Mouse (Mus musculus) intestine, embryonic 15.5 days (tissue): ENCODE measurements around the gene Tap1. TPM values are rescaled to one million over a fixed set of nuclear protein-coding genes. Genes with fewer than 3 reads are reported as not detected.
"Not testable (repeated sequence)": the region's sequence is repeated elsewhere in the genome, so short reads cannot be mapped to it uniquely, and the experiment has no call there.

Source experiments
- ATAC-seq: fragments of 200-750 bp; cut with Nextera tagmentation; 2 replicates; pipeline ENCODE4 v1.8.0; 2017; ENCODE audit warnings: moderate TSS enrichment, moderate library complexity
- H3K27ac ChIP-seq: fragments of 300-500 bp; sonication (generic); 2 replicates; pipeline ENCODE4 v1.5.1; 2015; ENCODE audit warnings: mild to moderate bottlenecking, inconsistent platforms
- H3K27me3 ChIP-seq: fragments of 300-500 bp; sonication (generic); replicated peaks from 2 replicates; pipeline ENCODE4 v1.6.1; 2015; ENCODE audit warnings: inconsistent platforms
- H3K36me3 ChIP-seq: fragments of 300-500 bp; sonication (generic); 2 replicates; pipeline ENCODE4 v1.6.1; 2015; ENCODE audit warnings: inconsistent platforms
- H3K4me1 ChIP-seq: fragments of 300-500 bp; sonication (generic); replicated peaks from 2 replicates; pipeline ENCODE4 v1.6.1; 2015; ENCODE audit warnings: inconsistent platforms
- H3K4me2 ChIP-seq: fragments of 300-500 bp; sonication (generic); replicated peaks from 2 replicates; pipeline ENCODE4 v1.6.1; 2015; ENCODE audit warnings: mild to moderate bottlenecking, inconsistent platforms
- H3K4me3 ChIP-seq: fragments of 300-500 bp; sonication (generic); replicated peaks from 2 replicates; pipeline ENCODE4 v1.5.1; 2015; ENCODE audit warnings: inconsistent platforms
- H3K9ac ChIP-seq: fragments of 300-500 bp; sonication (generic); 2 replicates; pipeline ENCODE4 v1.6.1; 2015; ENCODE audit warnings: inconsistent platforms
- H3K9me3 ChIP-seq: fragments of 300-500 bp; sonication (generic); 2 replicates; pipeline ENCODE4 v1.6.1; 2016; ENCODE audit warnings: inconsistent platforms
- WGBS: fragments of 180-500 bp; shearing (Covaris S2); methylation state at CpG from one replicate; pipeline ENCODE4 v1.1.7; 2015; 5-methylcytosine and 5-hydroxymethylcytosine counted together
- polyA plus RNA-seq: library from polyadenylated mRNA; unstranded; fragments of >200 nt; fragmentation: Nextera tagmentation; extraction: Ambion mirVana; gene quantifications from 2 replicates; pipeline ENCODE4 v1.2.1, GENCODE M21; 2015

The Tap1 gene
- polyA plus RNA-seq, 1 experiment from 2014 or later, result 6.9 TPM

DNA sequence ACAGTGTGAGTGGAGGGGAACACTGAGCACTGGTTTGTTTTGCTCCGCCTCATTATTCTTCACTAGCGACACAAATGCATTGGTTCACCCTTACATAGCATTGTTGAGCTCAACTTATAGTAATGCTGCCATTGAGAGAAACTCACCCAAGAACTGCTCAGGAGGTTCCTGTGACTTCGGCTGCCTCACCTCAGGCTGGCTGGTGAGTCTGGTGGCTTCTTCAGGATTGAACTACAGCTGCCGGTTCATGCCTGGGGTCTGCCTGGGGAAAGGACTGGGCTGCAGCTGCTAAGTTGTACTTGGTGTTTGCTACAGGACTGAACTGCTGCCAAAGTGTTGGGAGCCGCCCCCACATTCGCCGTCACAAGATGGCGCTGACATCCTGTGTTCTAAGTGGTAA is 38.1 kb downstream of the Tap1 start:
- Histone ChIP-seq H3K9me3 (0 out of 2 replicates have a peak, but pooled peaks cover 3% of the 10 kb centered on the region), H3K4me2 (no peak overlapping the region), H3K4me1 (no peaks in the 10 kb centered on the region), H3K36me3 (no peaks in the 10 kb centered on the region), H3K4me3 (no peak overlapping the region), H3K9ac (no peak overlapping the region), H3K27ac (no peak overlapping the region), H3K27me3 (no peaks in the 10 kb centered on the region)
- ATAC-seq, result no peak
- WGBS, result 97% methylated on average over 8 of the region's 8 CpGs

- H3K9ac ChIP-seq, H3K9me3 ChIP-seq, ATAC-seq, H3K4me2 ChIP-seq, H3K4me3 ChIP-seq, H3K27me3 ChIP-seq, H3K4me1 ChIP-seq, H3K27ac ChIP-seq, H3K36me3 ChIP-seq: not testable (repeated sequence)
- 96% methylated on average over 16 of the region's 23 CpGs for WGBS
Measured at GRCm38 (mm10) chr17:34225911-34226310, 38.6 kb downstream of the Tap1 start.

- H3K4me2 ChIP-seq, H3K27ac ChIP-seq, ATAC-seq, H3K4me1 ChIP-seq, H3K4me3 ChIP-seq, H3K9me3 ChIP-seq, H3K27me3 ChIP-seq, H3K9ac ChIP-seq, H3K36me3 ChIP-seq: not testable (repeated sequence)
- WGBS, result 95% methylated on average over 9 of the region's 9 CpGs
Measured at GRCm38 (mm10) chr17:34230971-34231370, 43.6 kb downstream of the Tap1 start.

DNA sequence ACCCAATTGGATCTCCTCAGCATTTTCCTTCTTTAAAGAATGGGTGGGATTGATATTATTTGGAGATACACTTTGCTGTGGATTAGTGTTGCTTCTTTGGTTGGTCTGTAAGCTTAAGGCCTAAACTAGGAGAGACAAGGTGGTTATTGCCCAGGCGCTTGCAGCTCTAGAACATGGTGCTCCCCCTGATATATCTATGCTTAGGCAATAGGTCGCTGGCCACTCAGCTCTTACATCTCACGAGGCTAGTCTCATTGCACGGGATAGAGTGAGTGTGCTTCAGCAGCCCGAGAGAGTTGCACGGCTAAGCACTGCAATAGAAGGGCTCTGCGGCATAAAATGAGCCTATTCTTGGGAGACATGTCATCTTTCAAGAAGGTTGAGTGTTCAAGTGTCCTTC is 44.7 kb downstream of the Tap1 start:
- not testable (repeated sequence) for H3K9me3 ChIP-seq, H3K4me2 ChIP-seq, H3K27me3 ChIP-seq, H3K27ac ChIP-seq, H3K9ac ChIP-seq, H3K4me3 ChIP-seq, H3K4me1 ChIP-seq, H3K36me3 ChIP-seq, ATAC-seq
- WGBS, result 91% methylated on average over 7 of the region's 7 CpGs

GRCm38 (mm10) chr17:34234926-34235325 is 47.6 kb downstream of the Tap1 start:
- Histone ChIP-seq H3K36me3 (no peaks in the 10 kb centered on the region), H3K4me2 (no peak overlapping the region), H3K9me3 (no peaks in the 10 kb centered on the region), H3K27me3 (no peaks in the 10 kb centered on the region), H3K4me3 (no peak overlapping the region), H3K27ac (no peak overlapping the region), H3K4me1 (no peaks in the 10 kb centered on the region), H3K9ac (no peak overlapping the region)
- WGBS, result 38% methylated on average over 9 of the region's 9 CpGs
- no peak; the same call in 1 of the 2 replicates for ATAC-seq

GRCm38 (mm10) chr17:34236691-34237090 is 49.3 kb downstream of the Tap1 start:
- H3K9me3 ChIP-seq, result no peaks in the 10 kb centered on the region
- WGBS, result 77% methylated on average over 5 of the region's 5 CpGs
- no peak overlapping the region for H3K27ac ChIP-seq
- H3K9ac ChIP-seq, result no peak overlapping the region
- no peaks in the 10 kb centered on the region for H3K27me3 ChIP-seq
- H3K36me3 ChIP-seq, result no peaks in the 10 kb centered on the region
- no peak for ATAC-seq
- H3K4me3 ChIP-seq, result no peak overlapping the region
- H3K4me2 ChIP-seq, result no peak overlapping the region
- no peaks in the 10 kb centered on the region for H3K4me1 ChIP-seq

DNA sequence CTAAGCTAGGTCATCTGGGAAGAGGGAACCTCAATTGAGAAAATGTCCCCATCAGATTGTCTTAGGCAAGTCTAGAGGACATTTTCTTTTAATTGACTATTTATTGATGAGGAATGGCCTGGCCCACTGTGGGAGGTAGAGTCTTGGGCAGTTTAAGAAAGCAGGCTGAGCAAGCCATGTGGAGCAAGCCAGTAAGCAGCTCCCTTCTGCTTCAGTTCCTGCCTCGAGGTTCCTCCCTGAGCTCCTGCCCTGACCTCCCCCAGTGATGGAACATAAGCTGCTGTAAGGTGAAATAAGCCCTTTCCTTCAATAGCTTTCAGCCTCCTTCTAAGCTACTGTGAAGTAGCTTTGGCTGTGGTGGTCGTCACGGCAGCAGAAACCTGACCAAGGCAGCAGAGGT is 50.4 kb downstream of the Tap1 start:
- no peaks in the 10 kb centered on the region for H3K4me1 ChIP-seq
- H3K9me3 ChIP-seq, result no peaks in the 10 kb centered on the region
- H3K27me3 ChIP-seq, result no peaks in the 10 kb centered on the region
- 75% methylated on average over 3 of the region's 3 CpGs for WGBS
- no peak overlapping the region for H3K27ac ChIP-seq
- H3K4me3 ChIP-seq, result no peak overlapping the region
- no peaks in the 10 kb centered on the region for H3K36me3 ChIP-seq
- H3K4me2 ChIP-seq, result no peak overlapping the region
- no peak overlapping the region for H3K9ac ChIP-seq
- no peak for ATAC-seq

- H3K36me3 ChIP-seq, result no peaks in the 10 kb centered on the region
- H3K9me3 ChIP-seq, result no peaks in the 10 kb centered on the region
- 64% methylated on average over 3 of the region's 3 CpGs for WGBS
- no peak within 1 kb of the TSS for H3K4me2 ChIP-seq
- H3K27ac ChIP-seq, result no peak within 1 kb of the TSS
- no peaks in the 10 kb centered on the region for H3K4me1 ChIP-seq
- H3K27me3 ChIP-seq, result no peaks in the 10 kb centered on the region
- H3K4me3 ChIP-seq, result no peak within 1 kb of the TSS
- ATAC-seq, result no peak
- no peak within 1 kb of the TSS for H3K9ac ChIP-seq
Measured at GRCm38 (mm10) chr17:34238706-34239105, 51.4 kb downstream of the Tap1 start, which contains the start of gene H2-Ob. H2-Ob (plus strand) TSS chr17:34238903.

DNA sequence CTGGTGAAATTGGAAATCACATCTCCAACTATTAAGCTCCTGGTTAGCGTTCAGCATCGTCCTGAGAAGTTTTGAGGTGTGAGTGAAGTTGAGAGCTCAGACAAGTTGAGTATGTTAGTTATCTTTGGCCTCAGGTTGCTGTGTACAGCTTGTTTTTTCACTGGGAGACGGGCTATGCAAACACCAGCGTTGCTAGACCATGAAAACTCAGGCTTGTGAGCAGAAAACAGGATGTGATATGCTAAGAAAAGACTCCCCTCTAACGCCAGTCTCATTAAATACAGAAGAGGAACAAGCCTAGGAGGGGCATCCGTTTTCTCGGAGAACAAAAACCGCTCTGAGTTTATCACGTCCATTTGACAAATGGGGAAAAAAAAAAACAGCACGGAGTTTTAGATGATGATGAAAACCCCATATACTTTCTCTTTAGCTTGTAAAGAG is 52.3 kb downstream of the Tap1 start:
- Histone ChIP-seq H3K4me1 (no peaks in the 10 kb centered on the region), H3K4me3 (no peak overlapping the region), H3K27ac (no peak overlapping the region), H3K27me3 (no peaks in the 10 kb centered on the region), H3K36me3 (no peaks in the 10 kb centered on the region), H3K4me2 (no peak overlapping the region), H3K9ac (no peak overlapping the region), H3K9me3 (no peaks in the 10 kb centered on the region)
- WGBS, result 48% methylated on average over 10 of the region's 10 CpGs
- no peak for ATAC-seq

DNA sequence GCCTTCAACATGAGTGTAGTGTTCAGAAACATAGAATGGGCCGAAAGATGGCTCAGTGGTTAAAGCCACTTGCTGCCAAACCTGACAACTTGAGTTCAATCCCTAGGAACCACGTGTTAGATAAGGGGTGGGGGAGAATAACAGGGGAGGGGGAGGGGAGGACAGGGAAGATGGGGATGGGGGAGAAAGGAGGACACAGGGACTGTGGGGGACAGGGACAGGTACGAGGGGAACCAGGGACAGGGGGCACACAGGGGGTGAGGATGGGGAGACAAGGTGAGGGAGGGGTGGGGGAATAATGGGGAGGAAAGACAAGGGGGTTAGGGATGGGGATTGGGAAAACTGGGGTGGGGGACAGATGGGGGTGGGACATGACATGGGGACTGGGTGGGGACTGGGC is 53.0 kb downstream of the Tap1 start:
- H3K4me1 ChIP-seq, result no peaks in the 10 kb centered on the region
- no peak overlapping the region for H3K27ac ChIP-seq
- no peaks in the 10 kb centered on the region for H3K36me3 ChIP-seq
- H3K27me3 ChIP-seq, result no peaks in the 10 kb centered on the region
- no peak overlapping the region for H3K4me2 ChIP-seq
- ATAC-seq, result no peak
- H3K9ac ChIP-seq, result no peak overlapping the region
- 63% methylated on average over 3 of the region's 3 CpGs for WGBS
- no peak overlapping the region for H3K4me3 ChIP-seq
- no peaks in the 10 kb centered on the region for H3K9me3 ChIP-seq

- H3K4me1 ChIP-seq, result no peaks in the 10 kb centered on the region
- no peaks in the 10 kb centered on the region for H3K36me3 ChIP-seq
- 65% methylated on average over 6 of the region's 6 CpGs for WGBS
- H3K9me3 ChIP-seq, result no peaks in the 10 kb centered on the region
- no peaks in the 10 kb centered on the region for H3K27me3 ChIP-seq
- H3K4me2 ChIP-seq, result no peak overlapping the region
- no peak for ATAC-seq
- no peak overlapping the region for H3K9ac ChIP-seq
- H3K27ac ChIP-seq, result no peak overlapping the region
- H3K4me3 ChIP-seq, result no peak overlapping the region
Measured at GRCm38 (mm10) chr17:34240916-34241315, 53.6 kb downstream of the Tap1 start.

- no peak overlapping the region for H3K9ac ChIP-seq
- WGBS, result 75% methylated on average over 4 of the region's 4 CpGs
- H3K4me3 ChIP-seq, result no peak overlapping the region
- no peaks in the 10 kb centered on the region for H3K9me3 ChIP-seq
- no peaks in the 10 kb centered on the region for H3K4me1 ChIP-seq
- no peak overlapping the region for H3K4me2 ChIP-seq
- no peak overlapping the region for H3K27ac ChIP-seq
- H3K36me3 ChIP-seq, result no peaks in the 10 kb centered on the region
- no peaks in the 10 kb centered on the region for H3K27me3 ChIP-seq
- ATAC-seq, result no peak
Measured at GRCm38 (mm10) chr17:34244656-34245055, 57.3 kb downstream of the Tap1 start.
